Mouse (Mus musculus): ENCODE results near the gene Cdk5r1. TPM values are rescaled to one million over a fixed set of nuclear protein-coding genes. Genes with fewer than 3 reads are reported as not detected.

Cdk5r1 gene
- total and polyA plus RNA-seq, 2 experiments from 2014 or later: 69.3 to 355 TPM

DNA sequence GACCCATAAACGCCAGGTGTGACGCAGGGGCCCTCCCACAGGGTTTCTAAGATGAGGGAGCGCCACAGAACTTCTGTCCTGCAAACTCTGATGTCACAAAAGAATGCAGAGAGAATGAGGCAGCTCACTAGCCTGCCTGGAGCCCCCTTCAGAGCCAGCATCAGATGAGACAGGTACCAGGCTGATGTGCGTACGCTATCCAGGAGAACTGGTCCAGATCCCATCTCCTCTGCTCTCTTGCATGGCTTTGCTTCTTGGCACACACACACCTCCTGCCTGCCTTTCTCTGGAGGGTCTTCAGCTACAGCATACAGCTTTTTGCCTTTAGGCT is 32.3 kb downstream of the Cdk5r1 start:
- Histone ChIP-seq H3K27me3 (ENCODE audit: insufficient read depth, low read length) (no peaks in the 10 kb centered on the region), H3K9ac (replicated peaks; ENCODE audit: low read length) (peak overlapping the region; percentile 18; the same call in 1 of the 2 replicates), H3K4me3 (ENCODE audit: low read length) (no peak overlapping the region), H3K27ac (peak overlapping the region; percentile 62), H3K4me2 (ENCODE audit: low read depth, low read length) (no peak overlapping the region), H3K9me3 (ENCODE audit: low read length) (no peaks in the 10 kb centered on the region), H3K36me3 (ENCODE audit: insufficient read depth, low read length) (no peaks in the 10 kb centered on the region), H3K4me1 (ENCODE audit: insufficient read depth, low read length) (peaks cover 27% of the 10 kb centered on the region)
- no peak for TF ChIP-seq CTCF (IDR thresholded peaks at IDR 0.05; ENCODE audit: low read depth)
- 66% methylated on average over 5 of the region's 5 CpGs for WGBS
- ATAC-seq: no peak
- peak; percentile 5 for DNase-seq (ENCODE audit: low spot score)

GRCm38 (mm10) chr11:80510124-80510523 is 33.3 kb downstream of the Cdk5r1 start:
- Histone ChIP-seq H3K4me3 (ENCODE audit: low read length) (no peak overlapping the region), H3K27ac (no peak overlapping the region), H3K4me2 (ENCODE audit: low read depth, low read length) (no peak overlapping the region), H3K9me3 (ENCODE audit: low read length) (no peaks in the 10 kb centered on the region), H3K36me3 (ENCODE audit: insufficient read depth, low read length) (no peaks in the 10 kb centered on the region), H3K9ac (replicated peaks; ENCODE audit: low read length) (no peak overlapping the region), H3K4me1 (ENCODE audit: insufficient read depth, low read length) (peaks cover 18% of the 10 kb centered on the region; the same call in 1 of the 2 replicates), H3K27me3 (ENCODE audit: insufficient read depth, low read length) (no peaks in the 10 kb centered on the region)
- ATAC-seq: no peak
- DNase-seq (ENCODE audit: low spot score): no peak
- 89% methylated on average over 10 of the region's 10 CpGs for WGBS
- TF ChIP-seq CTCF (IDR thresholded peaks at IDR 0.05; ENCODE audit: low read depth): no peak

- no peaks in the 10 kb centered on the region for H3K9me3 ChIP-seq (ENCODE audit: low read length)
- no peaks in the 10 kb centered on the region for H3K27me3 ChIP-seq (ENCODE audit: insufficient read depth, low read length)
- peaks cover 15% of the 10 kb centered on the region; the same call in 1 of the 2 replicates for H3K4me1 ChIP-seq (ENCODE audit: insufficient read depth, low read length)
- no peaks in the 10 kb centered on the region for H3K36me3 ChIP-seq (ENCODE audit: insufficient read depth, low read length)
- WGBS: 66% methylated on average over 19 of the region's 19 CpGs
- no peak overlapping the region for H3K4me3 ChIP-seq (ENCODE audit: low read length)
- ATAC-seq (no peak), DNase-seq (ENCODE audit: low spot score) (no peak)
- no peak overlapping the region for H3K9ac ChIP-seq (replicated peaks; ENCODE audit: low read length)
- no peak for TF ChIP-seq CTCF (IDR thresholded peaks at IDR 0.05; ENCODE audit: low read depth)
- H3K27ac ChIP-seq: no peak overlapping the region
- H3K4me2 ChIP-seq (ENCODE audit: low read depth, low read length): no peak overlapping the region
Observed at GRCm38 (mm10) chr11:80512313-80513056, 35.7 kb downstream of the Cdk5r1 start.

DNA sequence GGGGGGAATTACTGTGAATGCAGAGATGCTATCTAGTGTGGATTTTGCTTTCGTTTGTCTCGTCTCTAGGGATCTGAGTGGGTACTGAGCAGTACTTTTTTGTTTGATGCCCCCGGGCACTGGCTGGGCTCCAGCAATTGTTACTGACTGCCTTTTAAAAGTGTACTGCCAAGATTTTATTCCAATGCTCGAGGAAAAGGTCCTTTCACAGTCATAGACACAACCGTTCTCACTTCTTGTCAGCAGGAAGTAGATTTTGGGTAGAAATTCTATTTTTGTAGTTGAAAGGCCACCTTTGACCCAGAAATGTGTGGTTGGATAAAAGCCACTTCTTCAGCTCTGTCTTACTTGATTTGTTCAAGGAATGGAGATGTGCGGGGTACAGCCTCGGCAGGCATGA is 37.0 kb downstream of the Cdk5r1 start:
- H3K27me3 ChIP-seq (ENCODE audit: insufficient read depth, low read length): no peaks in the 10 kb centered on the region
- H3K27ac ChIP-seq: no peak overlapping the region
- H3K4me3 ChIP-seq (ENCODE audit: low read length): no peak overlapping the region
- ATAC-seq (no peak), DNase-seq (ENCODE audit: low spot score) (no peak)
- H3K9me3 ChIP-seq (ENCODE audit: low read length): no peaks in the 10 kb centered on the region
- H3K4me1 ChIP-seq (ENCODE audit: insufficient read depth, low read length): peaks cover 22% of the 10 kb centered on the region
- TF ChIP-seq CTCF (IDR thresholded peaks at IDR 0.05; ENCODE audit: low read depth): no peak
- H3K9ac ChIP-seq (replicated peaks; ENCODE audit: low read length): no peak overlapping the region
- 33% methylated on average over 7 of the region's 7 CpGs for WGBS
- H3K36me3 ChIP-seq (ENCODE audit: insufficient read depth, low read length): no peaks in the 10 kb centered on the region
- no peak overlapping the region for H3K4me2 ChIP-seq (ENCODE audit: low read depth, low read length)

- ATAC-seq (no peak), DNase-seq (ENCODE audit: low spot score) (no peak)
- no peak overlapping the region; the same call in 1 of the 2 replicates for H3K9ac ChIP-seq (replicated peaks; ENCODE audit: low read length)
- H3K4me2 ChIP-seq (ENCODE audit: low read depth, low read length): no peak overlapping the region
- no peaks in the 10 kb centered on the region for H3K36me3 ChIP-seq (ENCODE audit: insufficient read depth, low read length)
- H3K9me3 ChIP-seq (ENCODE audit: low read length): no peaks in the 10 kb centered on the region
- no peak overlapping the region for H3K27ac ChIP-seq
- H3K4me3 ChIP-seq (ENCODE audit: low read length): no peak overlapping the region
- TF ChIP-seq CTCF (IDR thresholded peaks at IDR 0.05; ENCODE audit: low read depth): no peak
- H3K27me3 ChIP-seq (ENCODE audit: insufficient read depth, low read length): no peaks in the 10 kb centered on the region
- WGBS: 30% methylated on average over 1 of the region's 1 CpGs
- peaks cover 24% of the 10 kb centered on the region for H3K4me1 ChIP-seq (ENCODE audit: insufficient read depth, low read length)
Observed at GRCm38 (mm10) chr11:80515346-80515745, 38.5 kb downstream of the Cdk5r1 start.

- Histone ChIP-seq H3K27ac (no peak overlapping the region), H3K9ac (replicated peaks; ENCODE audit: low read length) (no peak overlapping the region), H3K9me3 (ENCODE audit: low read length) (no peaks in the 10 kb centered on the region), H3K4me1 (ENCODE audit: insufficient read depth, low read length) (peaks cover 24% of the 10 kb centered on the region), H3K36me3 (ENCODE audit: insufficient read depth, low read length) (no peaks in the 10 kb centered on the region), H3K4me2 (ENCODE audit: low read depth, low read length) (no peak overlapping the region), H3K4me3 (ENCODE audit: low read length) (no peak overlapping the region), H3K27me3 (ENCODE audit: insufficient read depth, low read length) (no peaks in the 10 kb centered on the region)
- no peak for TF ChIP-seq CTCF (IDR thresholded peaks at IDR 0.05; ENCODE audit: low read depth)
- DNase-seq (ENCODE audit: low spot score) (no peak), ATAC-seq (no peak)
- 75% methylated on average over 8 of the region's 8 CpGs for WGBS
Observed at GRCm38 (mm10) chr11:80515895-80516294, 39.1 kb downstream of the Cdk5r1 start.

Data from hindbrain, postnatal 0 days (tissue).